Mouse (Mus musculus) hindbrain, postnatal 0 days (tissue): ENCODE results near the gene Stk25. TPM values are rescaled to one million over a fixed set of nuclear protein-coding genes. Genes with fewer than 3 reads are reported as not detected.

Source experiments
- ATAC-seq: fragments of 200-750 bp; cut with Nextera tagmentation; 2 replicates; pipeline ENCODE4 v1.8.0; 2017; ENCODE audit warnings: mild to moderate bottlenecking, moderate TSS enrichment, moderate library complexity
- DNase-seq: peaks from one replicate; pipeline ENCODE4 v3.0.0-alpha.2; 2015; ENCODE audit warnings: low spot score
- H3K27ac ChIP-seq: fragments of 300-500 bp; sonication (generic); 2 replicates; pipeline ENCODE4 v1.5.1; 2014; ENCODE audit warnings: mild to moderate bottlenecking
- H3K27me3 ChIP-seq: fragments of 300-500 bp; sonication (generic); 2 replicates; pipeline ENCODE4 v1.6.1; 2014; ENCODE audit warnings: low read length, mixed read lengths; ENCODE audit not compliant: insufficient read depth
- H3K36me3 ChIP-seq: fragments of 300-500 bp; sonication (generic); 2 replicates; pipeline ENCODE4 v1.6.1; 2014; ENCODE audit warnings: low read length, mixed read lengths; ENCODE audit not compliant: insufficient read depth
- H3K4me1 ChIP-seq: fragments of 300-500 bp; sonication (generic); 2 replicates; pipeline ENCODE4 v1.6.1; 2014; ENCODE audit warnings: antibody characterized with exemption, low read length, mixed read lengths; ENCODE audit not compliant: insufficient read depth
- H3K4me2 ChIP-seq: fragments of 300-500 bp; sonication (generic); 2 replicates; pipeline ENCODE4 v1.6.1; 2014; ENCODE audit warnings: low read depth, mild to moderate bottlenecking, low read length, moderate library complexity, mixed read lengths
- H3K4me3 ChIP-seq: fragments of 300-500 bp; sonication (generic); 2 replicates; pipeline ENCODE4 v1.5.1; 2014; ENCODE audit warnings: low read length
- H3K9ac ChIP-seq: fragments of 300-500 bp; sonication (generic); replicated peaks from 2 replicates; pipeline ENCODE4 v1.6.1; 2014; ENCODE audit warnings: mild to moderate bottlenecking, low read length, moderate library complexity, mixed read lengths
- H3K9me3 ChIP-seq: fragments of 300-500 bp; sonication (generic); 2 replicates; pipeline ENCODE4 v1.6.1; 2016; ENCODE audit warnings: low read length, mixed read lengths
- CTCF ChIP-seq: IDR thresholded peaks from 2 replicates; pipeline ENCODE4 v1.5.1; 2016; ENCODE audit warnings: antibody characterized with exemption, control low read depth, low read depth
- WGBS: fragments of 180-500 bp; shearing (Covaris S2); extraction: QIAGEN DNeasy Blood & Tissue Kit; methylation state at CpG from one replicate; pipeline ENCODE4 v1.1.7; 2014; 5-methylcytosine and 5-hydroxymethylcytosine counted together
- polyA plus RNA-seq: library from polyadenylated mRNA; unstranded; fragments of >200 nt; fragmentation: Nextera tagmentation; extraction: Ambion mirVana; gene quantifications from 2 replicates; pipeline ENCODE4 v1.2.1, GENCODE M21; 2015
- total RNA-seq: library from RNA; depleted of rRNA; stranded (reverse); fragments of >200 nt; gene quantifications from 2 replicates; pipeline ENCODE4 v1.2.3, GENCODE M21; 2014

The Stk25 gene
- total and polyA plus RNA-seq, 2 experiments from 2014 or later, result 328 to 340 TPM

DNA sequence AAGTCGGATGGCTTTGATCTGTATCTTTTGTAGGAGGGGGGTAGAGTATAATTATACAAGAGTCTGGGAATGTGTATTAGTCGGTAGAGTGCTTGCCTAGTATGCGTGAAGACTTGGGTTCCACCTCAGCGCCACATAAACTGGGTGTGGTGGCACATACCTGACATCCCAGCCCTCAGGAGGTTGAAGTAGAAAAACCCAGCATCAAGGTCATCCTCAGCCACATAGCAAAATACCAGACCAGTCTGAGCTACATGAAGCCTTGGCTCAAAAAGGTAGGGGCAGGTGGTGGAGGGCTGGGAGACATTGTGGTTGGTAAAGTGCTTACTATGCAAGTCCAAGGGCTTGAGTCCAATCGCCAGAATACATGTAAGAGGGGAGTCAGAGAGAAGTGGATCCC is 14.2 kb upstream of the Stk25 start:
- no peak for ATAC-seq
- WGBS, result 94% methylated on average over 5 of the region's 5 CpGs
- Histone ChIP-seq H3K4me2 (no peak overlapping the region), H3K4me1 (peaks cover 8% of the 10 kb centered on the region; the same call in 1 of the 2 replicates), H3K36me3 (no peaks in the 10 kb centered on the region), H3K9me3 (no peaks in the 10 kb centered on the region), H3K27ac (no peak overlapping the region), H3K27me3 (no peaks in the 10 kb centered on the region), H3K4me3 (no peak overlapping the region), H3K9ac (no peak overlapping the region)
- no peak for TF ChIP-seq CTCF
- DNase-seq, result no peak

- Histone ChIP-seq H3K36me3 (no peaks in the 10 kb centered on the region), H3K9ac (no peak overlapping the region), H3K4me1 (peaks cover 8% of the 10 kb centered on the region; the same call in 1 of the 2 replicates), H3K9me3 (no peaks in the 10 kb centered on the region), H3K4me3 (no peak overlapping the region), H3K27ac (no peak overlapping the region), H3K27me3 (no peaks in the 10 kb centered on the region), H3K4me2 (no peak overlapping the region)
- TF ChIP-seq CTCF, result no peak
- no peak for ATAC-seq
- no peak for DNase-seq
These were observed 11.5 kb upstream of the Stk25 start for GRCm38 (mm10) chr1:93669941-93670340.

- peak overlapping the region; percentile 65; the same call in 1 of the 2 replicates for H3K27ac ChIP-seq
- peak overlapping the region; percentile 30 for H3K4me3 ChIP-seq
- peaks cover 8% of the 10 kb centered on the region; the same call in 1 of the 2 replicates for H3K4me1 ChIP-seq
- no peaks in the 10 kb centered on the region for H3K27me3 ChIP-seq
- peak; percentile 78 for TF ChIP-seq CTCF
- H3K4me2 ChIP-seq, result peak overlapping the region; percentile 64
- H3K9me3 ChIP-seq, result no peaks in the 10 kb centered on the region
- 16% methylated on average over 17 of the region's 17 CpGs for WGBS
- ATAC-seq (peak; percentile 93), DNase-seq (peak; percentile 88)
- H3K9ac ChIP-seq, result peak overlapping the region; percentile 46
- no peaks in the 10 kb centered on the region for H3K36me3 ChIP-seq
These were observed 10.5 kb upstream of the Stk25 start for GRCm38 (mm10) chr1:93668791-93669548.

GRCm38 (mm10) chr1:93667760-93668400 is 9.4 kb upstream of the Stk25 start:
- TF ChIP-seq CTCF, result no peak
- no peak for ATAC-seq
- H3K4me3 ChIP-seq, result no peak overlapping the region

GRCm38 (mm10) chr1:93657025-93657360 is 1.5 kb downstream of the Stk25 start:
- no peak overlapping the region for H3K4me3 ChIP-seq
- no peaks in the 10 kb centered on the region for H3K4me1 ChIP-seq
- H3K36me3 ChIP-seq, result no peaks in the 10 kb centered on the region
- no peak for DNase-seq
- no peak overlapping the region for H3K9ac ChIP-seq
- no peak overlapping the region for H3K27ac ChIP-seq
- no peak for TF ChIP-seq CTCF
- WGBS, result 88% methylated on average over 5 of the region's 5 CpGs
- no peak overlapping the region for H3K4me2 ChIP-seq
- H3K27me3 ChIP-seq, result no peaks in the 10 kb centered on the region
- H3K9me3 ChIP-seq, result no peaks in the 10 kb centered on the region
- no peak for ATAC-seq

More at GRCm38 (mm10) chr1:93667760-93668400, 9.4 kb upstream of the Stk25 start:
- WGBS, result 25% methylated on average over 13 of the region's 13 CpGs
- no peak overlapping the region for H3K4me2 ChIP-seq
- no peak for DNase-seq
- no peaks in the 10 kb centered on the region for H3K27me3 ChIP-seq
- H3K4me1 ChIP-seq, result peaks cover 8% of the 10 kb centered on the region; the same call in 1 of the 2 replicates
- no peak overlapping the region for H3K9ac ChIP-seq
- H3K9me3 ChIP-seq, result no peaks in the 10 kb centered on the region
- no peaks in the 10 kb centered on the region for H3K36me3 ChIP-seq
- H3K27ac ChIP-seq, result 0 out of 2 replicates have a peak overlapping the region, but pooled peaks have one; percentile 65

DNA sequence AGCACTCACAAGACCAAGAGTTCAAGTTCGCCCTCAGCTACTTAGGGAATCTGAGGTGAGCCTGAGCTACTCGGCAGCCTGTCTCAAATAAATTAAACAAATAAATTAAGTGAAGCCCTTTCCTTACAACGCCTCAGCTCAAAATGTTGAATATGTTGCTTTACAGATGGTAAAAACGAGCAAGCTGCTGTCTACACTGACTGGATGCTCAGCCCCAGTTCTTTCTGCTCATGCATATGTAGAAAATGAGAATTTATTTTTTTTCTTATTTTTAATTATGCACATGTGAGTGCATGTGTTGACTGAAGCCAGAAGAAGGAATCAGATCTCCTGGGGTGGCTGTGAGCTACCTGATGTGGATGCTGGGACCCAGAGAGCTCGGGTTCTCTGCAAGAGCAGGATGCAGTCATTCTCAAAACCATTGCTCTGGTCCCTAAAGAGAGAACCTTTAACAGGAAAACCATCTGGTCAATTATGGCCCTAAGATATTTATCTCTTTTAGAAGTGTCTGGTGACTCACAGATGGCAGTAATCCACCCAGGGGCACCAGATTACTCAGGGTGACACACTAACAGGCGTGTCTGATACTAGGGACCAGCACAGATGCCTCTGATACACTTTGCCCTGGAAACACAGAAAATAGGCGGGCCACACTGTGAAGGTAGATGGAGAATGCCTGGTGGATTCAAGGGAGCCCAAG is 2.0 kb downstream of the Stk25 start:
- DNase-seq (no peak), ATAC-seq (no peak)
- H3K4me3 ChIP-seq, result no peak overlapping the region
- H3K27ac ChIP-seq, result no peak overlapping the region
- no peaks in the 10 kb centered on the region for H3K9me3 ChIP-seq
- TF ChIP-seq CTCF, result no peak
- no peak overlapping the region for H3K4me2 ChIP-seq
- no peaks in the 10 kb centered on the region for H3K36me3 ChIP-seq
- no peaks in the 10 kb centered on the region for H3K4me1 ChIP-seq
- WGBS, result 67% methylated on average over 7 of the region's 7 CpGs
- no peak overlapping the region for H3K9ac ChIP-seq
- H3K27me3 ChIP-seq, result no peaks in the 10 kb centered on the region
